Mouse (Mus musculus) lung, postnatal 0 days (tissue): ENCODE results near the gene Bcr.

ENCODE experiments used
- CTCF ChIP-seq: IDR thresholded peaks from 2 replicates; pipeline ENCODE4 v1.5.1; 2016; ENCODE audit warnings: antibody characterized with exemption, mild to moderate bottlenecking
- EP300 ChIP-seq: IDR thresholded peaks from 2 replicates; pipeline ENCODE4 v1.6.1; 2016; ENCODE audit warnings: antibody characterized with exemption, mild to moderate bottlenecking, control low read depth

DNA sequence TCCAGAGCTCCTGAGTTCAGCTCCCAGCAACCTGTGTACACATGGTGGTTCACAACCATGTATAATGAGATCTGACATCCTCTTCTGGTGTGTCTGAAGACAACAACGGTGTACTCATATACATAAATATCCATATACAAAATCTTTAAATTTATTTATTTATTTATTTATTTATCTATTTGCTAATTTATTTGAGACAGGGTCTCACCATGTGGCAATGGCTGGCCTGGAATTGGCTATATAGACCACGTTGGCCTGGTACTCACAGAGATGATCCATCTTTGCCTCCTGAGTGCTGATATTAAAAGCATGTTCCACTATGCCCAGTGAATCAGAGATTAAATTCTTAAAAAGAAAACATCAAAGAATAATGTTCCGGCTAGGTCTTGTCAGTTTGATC, 150.4 kb downstream of the Bcr start:
- TF ChIP-seq CTCF (no peak), EP300 (no peak)
